Mouse (Mus musculus): ENCODE measurements around the gene Abca17. TPM values are rescaled to one million over a fixed set of nuclear protein-coding genes. Genes with fewer than 3 reads are reported as not detected.

Gene Abca17
- polyA plus RNA-seq, 1 experiment from 2014 or later: not detected

- no peak overlapping the region for H3K4me2 ChIP-seq (ENCODE audit: low read length)
- no peak overlapping the region for H3K4me3 ChIP-seq (ENCODE audit: low read depth, low read length)
- no peak for DNase-seq (ENCODE audit: low spot score)
These were observed 25.0 kb upstream of the Abca17 start for GRCm38 (mm10) chr17:24375886-24376285.

GRCm38 (mm10) chr17:24375094-24375712, 24.3 kb upstream of the Abca17 start:
- H3K9ac ChIP-seq (ENCODE audit: low read length): no peak overlapping the region
- no peak overlapping the region for H3K27ac ChIP-seq (ENCODE audit: low read depth)
- ATAC-seq (replicated peaks; ENCODE audit: low FRiP score, low TSS enrichment, low read depth) (no peak), DNase-seq (ENCODE audit: low spot score) (no peak)
- H3K4me2 ChIP-seq (ENCODE audit: low read length): no peak overlapping the region
- WGBS: 72% methylated on average over 4 of the region's 5 CpGs
- H3K27me3 ChIP-seq (replicated peaks; ENCODE audit: control insufficient read depth, insufficient read depth, low read length): no peaks in the 10 kb centered on the region
- no peaks in the 10 kb centered on the region for H3K9me3 ChIP-seq (ENCODE audit: control insufficient read depth, low read length)
- no peak overlapping the region for H3K4me3 ChIP-seq (ENCODE audit: low read depth, low read length)
- no peaks in the 10 kb centered on the region for H3K4me1 ChIP-seq (replicated peaks; ENCODE audit: control insufficient read depth, insufficient read depth, low read length)
- peaks cover 12% of the 10 kb centered on the region; the same call in 1 of the 2 replicates for H3K36me3 ChIP-seq (ENCODE audit: control insufficient read depth, insufficient read depth, low read length)

More at GRCm38 (mm10) chr17:24375886-24376285, 25.0 kb upstream of the Abca17 start:
- ATAC-seq (replicated peaks; ENCODE audit: low FRiP score, low TSS enrichment, low read depth): no peak
- Histone ChIP-seq H3K4me1 (replicated peaks; ENCODE audit: control insufficient read depth, insufficient read depth, low read length) (no peaks in the 10 kb centered on the region), H3K36me3 (ENCODE audit: control insufficient read depth, insufficient read depth, low read length) (peaks cover 12% of the 10 kb centered on the region; the same call in 1 of the 2 replicates), H3K27ac (ENCODE audit: low read depth) (no peak overlapping the region), H3K9ac (ENCODE audit: low read length) (no peak overlapping the region), H3K27me3 (replicated peaks; ENCODE audit: control insufficient read depth, insufficient read depth, low read length) (no peaks in the 10 kb centered on the region), H3K9me3 (ENCODE audit: control insufficient read depth, low read length) (no peaks in the 10 kb centered on the region)
- 89% methylated on average over 6 of the region's 6 CpGs for WGBS

- Histone ChIP-seq H3K9ac (ENCODE audit: low read length) (no peak overlapping the region), H3K4me1 (replicated peaks; ENCODE audit: control insufficient read depth, insufficient read depth, low read length) (no peaks in the 10 kb centered on the region), H3K27me3 (replicated peaks; ENCODE audit: control insufficient read depth, insufficient read depth, low read length) (no peaks in the 10 kb centered on the region), H3K4me2 (ENCODE audit: low read length) (no peak overlapping the region), H3K36me3 (ENCODE audit: control insufficient read depth, insufficient read depth, low read length) (peaks cover 16% of the 10 kb centered on the region; the same call in 1 of the 2 replicates), H3K27ac (ENCODE audit: low read depth) (no peak overlapping the region), H3K4me3 (ENCODE audit: low read depth, low read length) (no peak overlapping the region), H3K9me3 (ENCODE audit: control insufficient read depth, low read length) (no peaks in the 10 kb centered on the region)
- ATAC-seq (replicated peaks; ENCODE audit: low FRiP score, low TSS enrichment, low read depth) (no peak), DNase-seq (ENCODE audit: low spot score) (no peak)
- 68% methylated on average over 13 of the region's 13 CpGs for WGBS
These were observed 15.0 kb upstream of the Abca17 start for GRCm38 (mm10) chr17:24365863-24366262.

- H3K36me3 ChIP-seq (ENCODE audit: control insufficient read depth, insufficient read depth, low read length): peaks cover 16% of the 10 kb centered on the region; the same call in 1 of the 2 replicates
- no peak overlapping the region for H3K4me3 ChIP-seq (ENCODE audit: low read depth, low read length)
- H3K4me1 ChIP-seq (replicated peaks; ENCODE audit: control insufficient read depth, insufficient read depth, low read length): no peaks in the 10 kb centered on the region
- H3K9ac ChIP-seq (ENCODE audit: low read length): no peak overlapping the region
- no peaks in the 10 kb centered on the region for H3K27me3 ChIP-seq (replicated peaks; ENCODE audit: control insufficient read depth, insufficient read depth, low read length)
- DNase-seq (ENCODE audit: low spot score): no peak
- no peak overlapping the region for H3K4me2 ChIP-seq (ENCODE audit: low read length)
- 86% methylated on average over 9 of the region's 9 CpGs for WGBS
- no peak overlapping the region for H3K27ac ChIP-seq (ENCODE audit: low read depth)
- no peak for ATAC-seq (replicated peaks; ENCODE audit: low FRiP score, low TSS enrichment, low read depth)
- no peaks in the 10 kb centered on the region for H3K9me3 ChIP-seq (ENCODE audit: control insufficient read depth, low read length)
These were observed 13.6 kb upstream of the Abca17 start for GRCm38 (mm10) chr17:24364461-24364860.

GRCm38 (mm10) chr17:24362527-24362926, 11.7 kb upstream of the Abca17 start:
- DNase-seq (ENCODE audit: low spot score) (no peak), ATAC-seq (replicated peaks; ENCODE audit: low FRiP score, low TSS enrichment, low read depth) (no peak)
- no peaks in the 10 kb centered on the region for H3K9me3 ChIP-seq (ENCODE audit: control insufficient read depth, low read length)
- H3K9ac ChIP-seq (ENCODE audit: low read length): no peak overlapping the region
- WGBS: 65% methylated on average over 9 of the region's 9 CpGs
- H3K27me3 ChIP-seq (replicated peaks; ENCODE audit: control insufficient read depth, insufficient read depth, low read length): no peaks in the 10 kb centered on the region
- no peak overlapping the region for H3K4me3 ChIP-seq (ENCODE audit: low read depth, low read length)
- H3K27ac ChIP-seq (ENCODE audit: low read depth): no peak overlapping the region
- H3K4me2 ChIP-seq (ENCODE audit: low read length): no peak overlapping the region
- peaks cover 15% of the 10 kb centered on the region; the same call in 1 of the 2 replicates for H3K36me3 ChIP-seq (ENCODE audit: control insufficient read depth, insufficient read depth, low read length)
- H3K4me1 ChIP-seq (replicated peaks; ENCODE audit: control insufficient read depth, insufficient read depth, low read length): no peaks in the 10 kb centered on the region

GRCm38 (mm10) chr17:24361291-24361690, 10.4 kb upstream of the Abca17 start:
- Histone ChIP-seq H3K9me3 (ENCODE audit: control insufficient read depth, low read length) (no peaks in the 10 kb centered on the region), H3K27me3 (replicated peaks; ENCODE audit: control insufficient read depth, insufficient read depth, low read length) (no peaks in the 10 kb centered on the region), H3K9ac (ENCODE audit: low read length) (no peak overlapping the region), H3K4me3 (ENCODE audit: low read depth, low read length) (no peak overlapping the region), H3K27ac (ENCODE audit: low read depth) (no peak overlapping the region), H3K4me2 (ENCODE audit: low read length) (no peak overlapping the region), H3K4me1 (replicated peaks; ENCODE audit: control insufficient read depth, insufficient read depth, low read length) (no peaks in the 10 kb centered on the region), H3K36me3 (ENCODE audit: control insufficient read depth, insufficient read depth, low read length) (0 out of 2 replicates have a peak, but pooled peaks cover 5% of the 10 kb centered on the region)
- ATAC-seq (replicated peaks; ENCODE audit: low FRiP score, low TSS enrichment, low read depth) (no peak), DNase-seq (ENCODE audit: low spot score) (no peak)
- 64% methylated on average over 5 of the region's 5 CpGs for WGBS

- Histone ChIP-seq H3K9ac (ENCODE audit: low read length) (no peak overlapping the region), H3K36me3 (ENCODE audit: control insufficient read depth, insufficient read depth, low read length) (0 out of 2 replicates have a peak, but pooled peaks cover 2% of the 10 kb centered on the region), H3K4me1 (replicated peaks; ENCODE audit: control insufficient read depth, insufficient read depth, low read length) (no peaks in the 10 kb centered on the region), H3K27ac (ENCODE audit: low read depth) (no peak overlapping the region), H3K9me3 (ENCODE audit: control insufficient read depth, low read length) (no peaks in the 10 kb centered on the region), H3K27me3 (replicated peaks; ENCODE audit: control insufficient read depth, insufficient read depth, low read length) (no peaks in the 10 kb centered on the region), H3K4me2 (ENCODE audit: low read length) (no peak overlapping the region), H3K4me3 (ENCODE audit: low read depth, low read length) (no peak overlapping the region)
- no peak for DNase-seq (ENCODE audit: low spot score)
- ATAC-seq (replicated peaks; ENCODE audit: low FRiP score, low TSS enrichment, low read depth): no peak
- WGBS: 62% methylated on average over 8 of the region's 8 CpGs
These were observed 10.0 kb upstream of the Abca17 start for GRCm38 (mm10) chr17:24360841-24361240.

- H3K4me3 ChIP-seq (ENCODE audit: low read depth, low read length): no peak overlapping the region
- ATAC-seq (replicated peaks; ENCODE audit: low FRiP score, low TSS enrichment, low read depth) (no peak), DNase-seq (ENCODE audit: low spot score) (no peak)
- WGBS: 57% methylated on average over 2 of the region's 2 CpGs
- H3K27ac ChIP-seq (ENCODE audit: low read depth): no peak overlapping the region
- H3K4me1 ChIP-seq (replicated peaks; ENCODE audit: control insufficient read depth, insufficient read depth, low read length): no peaks in the 10 kb centered on the region
- H3K4me2 ChIP-seq (ENCODE audit: low read length): no peak overlapping the region
- no peaks in the 10 kb centered on the region for H3K27me3 ChIP-seq (replicated peaks; ENCODE audit: control insufficient read depth, insufficient read depth, low read length)
- H3K36me3 ChIP-seq (ENCODE audit: control insufficient read depth, insufficient read depth, low read length): no peaks in the 10 kb centered on the region
- no peaks in the 10 kb centered on the region for H3K9me3 ChIP-seq (ENCODE audit: control insufficient read depth, low read length)
- no peak overlapping the region for H3K9ac ChIP-seq (ENCODE audit: low read length)
These were observed 9.0 kb upstream of the Abca17 start for GRCm38 (mm10) chr17:24359903-24360302.

GRCm38 (mm10) chr17:24359006-24359405, 8.1 kb upstream of the Abca17 start:
- Histone ChIP-seq H3K9me3 (ENCODE audit: control insufficient read depth, low read length) (no peaks in the 10 kb centered on the region), H3K27me3 (replicated peaks; ENCODE audit: control insufficient read depth, insufficient read depth, low read length) (no peaks in the 10 kb centered on the region), H3K36me3 (ENCODE audit: control insufficient read depth, insufficient read depth, low read length) (no peaks in the 10 kb centered on the region), H3K4me2 (ENCODE audit: low read length) (no peak overlapping the region), H3K9ac (ENCODE audit: low read length) (no peak overlapping the region), H3K4me1 (replicated peaks; ENCODE audit: control insufficient read depth, insufficient read depth, low read length) (no peaks in the 10 kb centered on the region), H3K4me3 (ENCODE audit: low read depth, low read length) (no peak overlapping the region), H3K27ac (ENCODE audit: low read depth) (no peak overlapping the region)
- no peak for DNase-seq (ENCODE audit: low spot score)
- whole genome bisulfite sequencing: 79% methylated on average over 8 of the region's 8 CpGs
- no peak for ATAC-seq (replicated peaks; ENCODE audit: low FRiP score, low TSS enrichment, low read depth)

All from intestine, embryonic 14.5 days (tissue).